Mouse (Mus musculus) monocyte, adult 5-6 weeks (primary cell): ENCODE results near the gene Rer1. TPM values are rescaled to one million over a fixed set of nuclear protein-coding genes. Genes with fewer than 3 reads are reported as not detected.

Source experiments
- ATAC-seq: fragments of 153-309, 156-312 bp; replicated peaks from 2 replicates; pipeline ENCODE4 v1.8.0; 2017; ENCODE audit warnings: mild to moderate bottlenecking; ENCODE audit not compliant: low TSS enrichment, insufficient number of reproducible peaks, severe bottlenecking, poor library complexity, low FRiP score
- total RNA-seq: library from RNA; stranded (forward); fragments of 200-1000, 200-491, 200-594 nt; gene quantifications from 3 replicates; pipeline ENCODE4 v1.2.3, GENCODE M21; 2017

Gene Rer1
- total RNA-seq, 1 experiment from 2014 or later, result 111 TPM

DNA sequence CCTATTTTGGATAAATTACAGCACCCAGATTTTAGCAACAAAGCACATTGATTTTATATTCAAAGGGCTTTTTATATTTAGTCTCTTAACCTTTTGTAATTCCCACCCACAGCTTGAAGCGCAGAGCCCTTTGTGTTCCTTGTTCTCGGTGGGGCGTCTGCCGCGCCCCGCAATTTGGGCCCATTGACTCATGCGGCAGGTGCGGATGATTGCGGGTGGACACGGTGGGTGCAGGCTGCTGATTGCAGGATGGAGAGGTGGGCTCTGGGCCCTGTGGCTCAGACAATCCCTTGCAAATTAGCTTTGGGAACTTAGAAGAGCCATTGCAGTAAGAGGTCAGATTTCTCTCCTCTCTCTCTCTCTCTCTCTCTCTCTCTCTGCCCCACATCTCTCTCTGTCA is 32.1 kb upstream of the Rer1 start:
- ATAC-seq, result no peak

- ATAC-seq, result no peak
These were observed 31.3 kb upstream of the Rer1 start for GRCm38 (mm10) chr4:155117396-155117978.

GRCm38 (mm10) chr4:155116607-155117006 is 30.4 kb upstream of the Rer1 start:
- peak; percentile 53; the same call in 1 of the 2 replicates for ATAC-seq

DNA sequence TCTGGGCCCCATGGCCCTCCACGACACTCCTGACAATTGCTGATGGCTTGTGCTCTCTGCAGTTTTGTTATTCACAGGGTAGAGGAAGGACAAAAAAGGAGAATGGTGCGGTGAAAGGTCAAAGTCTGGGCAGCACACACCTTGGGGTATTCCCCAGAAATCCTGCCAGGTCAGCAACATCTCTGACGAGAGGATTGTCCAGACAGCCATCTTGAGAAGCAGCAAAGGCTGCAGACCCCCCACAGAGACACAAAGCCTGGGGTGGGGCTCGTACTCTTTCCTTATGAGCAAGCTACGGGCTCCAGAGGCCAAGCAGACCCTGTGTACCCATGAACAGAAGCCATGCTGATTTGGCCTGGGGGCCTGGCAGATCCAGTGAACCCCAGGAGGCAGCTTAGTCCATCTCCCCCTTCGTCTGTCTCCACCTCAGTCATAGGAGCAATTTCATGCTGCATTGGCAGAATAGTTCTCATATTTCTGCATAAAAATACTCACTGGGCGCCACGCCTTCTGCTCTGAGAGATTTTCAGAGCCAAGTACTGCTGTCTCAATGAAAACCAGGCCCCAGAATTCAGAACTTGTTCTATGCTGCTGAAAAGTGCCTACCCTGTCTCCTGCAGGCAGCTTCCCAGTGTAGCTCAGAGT is 27.7 kb upstream of the Rer1 start:
- no peak for ATAC-seq

DNA sequence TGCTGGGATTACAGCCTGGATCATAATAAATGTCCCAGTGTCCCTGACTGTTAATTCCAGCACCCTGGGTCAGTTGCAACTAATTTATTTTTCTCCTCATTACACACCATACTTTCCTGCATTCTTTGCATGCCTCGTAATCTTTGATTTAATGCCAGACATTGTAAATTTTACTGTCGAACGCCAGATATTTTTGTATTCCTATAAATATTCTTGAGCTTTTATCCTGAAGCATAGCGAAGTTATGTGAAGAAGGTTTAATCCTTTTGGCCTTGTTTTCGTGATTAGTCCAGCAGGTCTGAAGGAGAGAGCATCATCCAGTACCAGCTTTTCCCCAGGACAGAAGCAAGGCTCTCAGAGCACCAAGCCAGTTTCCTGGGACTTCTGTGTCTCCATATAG is 23.3 kb upstream of the Rer1 start:
- no peak for ATAC-seq

- ATAC-seq, result no peak
These were observed 21.7 kb upstream of the Rer1 start for GRCm38 (mm10) chr4:155107886-155108285.

GRCm38 (mm10) chr4:155098572-155098971 is 12.4 kb upstream of the Rer1 start:
- no peak for ATAC-seq

- ATAC-seq, result no peak
These were observed 11.3 kb upstream of the Rer1 start for GRCm38 (mm10) chr4:155097452-155097851.

DNA sequence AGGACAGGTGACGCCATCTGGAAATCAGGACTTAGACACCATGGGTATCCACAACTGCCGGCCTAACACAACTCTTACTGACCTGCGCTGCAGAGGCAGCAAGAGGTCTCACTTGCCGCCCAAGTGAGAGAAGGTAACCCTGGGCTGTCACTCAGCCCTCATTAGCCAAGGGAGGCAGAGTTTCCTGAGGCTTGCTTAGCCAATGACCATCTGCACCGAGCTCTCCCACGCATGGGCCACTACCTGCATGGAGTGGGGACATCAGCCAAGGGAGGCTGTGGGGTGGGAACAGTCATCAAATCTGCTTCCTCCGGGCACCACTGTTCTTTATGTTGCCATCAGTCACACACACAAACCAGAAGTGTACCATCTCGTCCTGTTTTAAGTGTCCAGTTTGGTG is 9.8 kb upstream of the Rer1 start:
- no peak for ATAC-seq

DNA sequence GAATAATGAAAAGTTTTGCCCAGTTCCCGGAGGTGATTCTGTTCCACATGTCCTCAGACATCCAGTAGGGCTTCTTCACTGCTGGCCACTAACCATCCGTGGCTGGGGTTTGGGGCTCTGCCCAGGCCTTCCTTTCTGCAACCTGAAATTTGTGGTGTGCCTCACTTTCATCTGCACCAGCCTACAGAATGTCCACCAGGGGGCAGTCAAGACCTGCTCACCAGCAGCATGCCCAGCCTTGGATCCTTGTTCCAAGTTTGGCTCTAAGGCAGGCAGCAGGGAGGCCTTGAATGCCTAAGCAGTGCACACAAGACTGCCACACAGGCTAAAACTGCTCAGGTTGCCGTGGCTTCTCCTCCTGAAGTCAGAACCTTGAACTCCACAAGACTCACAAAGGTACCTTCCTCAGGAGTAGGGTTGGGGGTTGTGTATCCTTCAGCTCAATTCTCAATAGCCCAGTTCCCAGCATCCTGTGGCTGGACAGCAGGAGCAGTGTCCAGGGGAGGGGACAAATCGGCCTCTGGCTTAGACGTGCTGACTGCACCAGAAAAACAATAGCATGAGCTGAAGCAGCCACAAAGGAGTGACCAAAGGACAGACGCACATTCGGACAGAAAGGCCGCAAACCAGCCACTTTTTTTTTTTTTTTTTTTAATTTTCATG is 9.2 kb upstream of the Rer1 start:
- ATAC-seq, result peak; percentile 84

DNA sequence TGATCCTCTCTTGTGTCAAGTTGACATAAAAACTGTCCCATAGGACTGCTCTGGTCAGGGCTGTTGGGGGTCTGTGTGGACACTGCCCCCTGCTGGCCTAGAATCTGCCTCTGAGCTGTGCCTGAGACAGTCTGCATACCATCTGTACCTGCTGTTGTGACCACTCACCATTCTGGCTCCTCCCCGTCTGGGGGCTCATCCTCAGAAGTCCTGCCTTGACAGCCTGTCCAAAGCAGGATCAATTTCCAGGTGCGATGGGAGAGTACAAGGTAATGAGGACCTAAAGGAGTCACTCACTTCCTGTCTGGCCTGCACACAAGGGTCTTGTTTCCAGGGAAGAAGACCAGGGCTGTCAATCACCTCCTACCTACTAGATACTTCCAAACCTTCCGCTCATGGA is 8.4 kb upstream of the Rer1 start:
- ATAC-seq, result 0 out of 2 replicates have a peak, but pooled peaks have one; percentile 32

- no peak for ATAC-seq
These were observed 7.4 kb upstream of the Rer1 start for GRCm38 (mm10) chr4:155093431-155094149.

DNA sequence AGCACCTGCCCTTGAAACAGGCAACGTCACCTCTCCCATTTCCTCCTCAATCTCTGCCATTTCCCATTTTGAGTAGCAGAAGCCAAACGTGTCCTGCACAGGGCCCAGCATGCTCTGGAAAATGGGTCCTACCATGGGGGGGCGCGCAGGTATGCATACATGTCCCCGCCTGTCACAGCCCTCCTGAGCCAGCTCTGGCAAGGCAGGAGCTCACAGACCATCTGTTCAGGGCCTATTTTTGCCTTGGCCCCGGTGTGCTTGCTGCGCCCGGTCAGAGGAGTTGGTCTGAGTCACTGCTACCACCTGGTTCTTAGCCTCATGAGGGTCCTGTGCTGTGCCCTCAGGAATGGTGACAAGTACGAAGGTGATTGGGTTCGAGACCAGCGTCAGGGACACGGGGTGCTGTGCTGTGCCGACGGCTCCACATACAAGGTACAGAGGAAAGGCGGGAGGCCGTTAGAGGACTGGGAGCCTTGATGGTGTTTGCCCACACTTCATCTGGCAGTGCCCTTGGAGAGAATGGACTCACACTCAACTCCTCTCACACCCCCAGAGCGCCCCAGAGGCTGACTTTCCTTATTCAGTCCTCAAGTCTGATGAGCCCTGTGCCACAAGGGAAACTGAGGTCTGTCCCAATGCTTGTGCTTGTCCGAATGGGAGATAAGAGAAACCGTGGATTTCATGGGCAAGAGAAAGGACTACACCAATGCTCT is 6.7 kb upstream of the Rer1 start:
- no peak for ATAC-seq

GRCm38 (mm10) chr4:155090688-155091449 is 4.7 kb upstream of the Rer1 start:
- ATAC-seq, result no peak

DNA sequence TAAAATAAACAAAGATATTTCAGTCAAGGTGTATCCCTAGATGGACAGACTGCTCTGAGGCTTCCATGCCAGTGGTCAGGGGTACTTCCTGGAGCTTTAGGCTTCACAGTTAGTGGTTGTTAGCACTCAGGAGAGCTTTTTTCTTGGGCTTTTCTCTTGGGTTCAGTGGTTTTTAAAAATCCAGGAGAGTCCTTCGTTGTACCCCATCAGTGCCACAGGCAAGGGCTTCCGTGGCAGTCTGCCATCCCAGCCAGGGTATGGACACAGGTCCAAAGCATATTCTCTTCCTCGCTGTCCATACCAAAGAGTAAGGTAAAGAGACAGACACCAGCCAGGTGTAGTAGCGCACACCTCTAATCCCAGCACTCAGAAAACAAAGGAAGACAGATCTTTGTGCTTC is 4.0 kb upstream of the Rer1 start:
- ATAC-seq, result no peak

- no peak for ATAC-seq
These were observed 3.1 kb upstream of the Rer1 start for GRCm38 (mm10) chr4:155089241-155089640.

DNA sequence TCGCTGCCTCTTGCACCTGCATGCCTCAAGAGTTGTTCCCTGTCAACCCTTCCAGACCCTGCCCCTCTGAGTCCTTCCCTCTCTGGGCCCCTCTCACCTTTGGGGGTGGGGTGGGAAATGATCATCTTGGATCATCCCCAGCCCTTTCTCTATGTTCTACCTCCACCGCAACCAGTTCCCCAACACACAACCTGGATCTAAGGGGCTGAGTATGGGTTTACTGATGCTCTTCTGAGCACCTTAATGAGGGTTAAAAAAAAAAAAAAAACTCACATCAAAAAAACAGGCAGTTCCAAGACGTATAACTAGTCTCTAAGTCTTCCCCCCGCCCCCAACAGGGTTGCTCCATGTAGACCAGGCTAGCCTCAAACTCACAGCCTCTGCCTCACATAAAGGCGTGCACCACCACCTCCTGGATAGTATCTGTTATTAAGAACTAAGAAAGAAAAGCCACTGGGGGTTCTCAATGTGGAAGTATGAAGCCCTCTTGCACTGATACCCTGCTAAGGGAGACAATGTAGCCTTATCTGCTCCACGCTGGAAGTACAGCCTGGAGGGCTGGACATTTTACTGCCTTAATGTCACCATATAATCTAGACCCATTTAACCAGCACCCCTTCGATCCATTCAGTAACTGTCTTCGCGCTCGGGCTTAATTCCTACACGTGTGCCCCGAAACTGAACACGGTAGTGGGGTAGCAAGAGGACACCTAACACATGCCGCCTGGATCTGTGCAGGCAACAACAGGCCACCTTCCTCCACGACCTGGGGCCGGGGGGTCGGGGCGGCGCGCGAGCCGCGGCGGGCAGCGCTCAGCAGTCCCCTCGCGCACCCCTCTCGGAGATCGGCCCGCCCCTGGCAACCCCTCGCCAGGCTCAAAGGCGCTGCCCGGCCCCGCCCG is 725 bp downstream of the Rer1 start:
- ATAC-seq, result no peak
